Mouse (Mus musculus): Measurements from ENCODE around the gene Rbp3.

Rbp3 gene

GRCm38 (mm10) chr14:33953761-33954160 is at the start of gene Rbp3:
Gene Rbp3, plus strand, starts transcription at chr14:33954003.
- no peak for DNase-seq (ENCODE audit: low read depth in 2 of 2, low spot score in 2 of 2)

GRCm38 (mm10) chr14:33904851-33905250 is 49.0 kb upstream of the Rbp3 start:
- no peak for DNase-seq (ENCODE audit: low read depth in 2 of 2, low spot score in 2 of 2)

DNA sequence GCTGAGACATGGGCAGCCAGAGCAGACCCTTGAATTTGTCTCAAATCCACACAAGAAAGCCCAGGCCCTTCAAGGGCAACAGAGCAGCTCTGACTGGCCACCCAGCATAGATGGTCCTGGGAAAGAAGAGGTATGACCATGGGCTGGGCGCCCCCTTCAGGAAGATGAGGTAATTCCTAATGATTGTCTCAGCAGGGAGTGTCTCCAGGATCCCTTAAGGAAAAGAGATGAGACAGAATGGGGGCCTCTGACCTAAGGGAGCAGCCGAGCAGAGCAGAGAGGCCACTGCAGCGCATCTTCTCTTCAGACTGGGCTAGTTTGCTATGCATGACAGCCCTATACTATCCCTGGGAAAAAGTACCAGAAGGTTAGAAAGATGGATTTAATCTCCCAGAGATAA is 40.1 kb upstream of the Rbp3 start:
- no peak for DNase-seq (ENCODE audit: low read depth in 2 of 2, low spot score in 2 of 2)

DNA sequence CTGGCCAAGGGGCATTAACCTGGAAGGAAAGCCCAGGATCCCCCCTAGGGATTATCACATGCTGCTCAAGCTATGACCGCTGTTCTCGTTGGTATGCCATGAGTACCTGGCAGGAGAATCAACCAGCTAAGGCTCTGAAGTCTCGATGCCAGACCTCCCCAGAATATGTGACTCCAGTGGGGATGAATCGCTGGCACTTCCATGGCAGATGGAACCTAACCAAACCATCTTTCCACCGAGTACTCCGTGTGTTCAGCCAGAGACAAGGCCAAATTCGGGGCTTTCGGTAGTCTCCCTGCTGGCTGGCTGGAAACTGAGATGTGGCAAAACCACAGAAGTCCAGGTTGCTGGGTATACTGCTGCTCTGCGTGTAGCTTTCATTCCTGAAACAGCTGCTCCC is 39.6 kb upstream of the Rbp3 start:
- no peak for DNase-seq (ENCODE audit: low read depth in 2 of 2, low spot score in 2 of 2)

DNA sequence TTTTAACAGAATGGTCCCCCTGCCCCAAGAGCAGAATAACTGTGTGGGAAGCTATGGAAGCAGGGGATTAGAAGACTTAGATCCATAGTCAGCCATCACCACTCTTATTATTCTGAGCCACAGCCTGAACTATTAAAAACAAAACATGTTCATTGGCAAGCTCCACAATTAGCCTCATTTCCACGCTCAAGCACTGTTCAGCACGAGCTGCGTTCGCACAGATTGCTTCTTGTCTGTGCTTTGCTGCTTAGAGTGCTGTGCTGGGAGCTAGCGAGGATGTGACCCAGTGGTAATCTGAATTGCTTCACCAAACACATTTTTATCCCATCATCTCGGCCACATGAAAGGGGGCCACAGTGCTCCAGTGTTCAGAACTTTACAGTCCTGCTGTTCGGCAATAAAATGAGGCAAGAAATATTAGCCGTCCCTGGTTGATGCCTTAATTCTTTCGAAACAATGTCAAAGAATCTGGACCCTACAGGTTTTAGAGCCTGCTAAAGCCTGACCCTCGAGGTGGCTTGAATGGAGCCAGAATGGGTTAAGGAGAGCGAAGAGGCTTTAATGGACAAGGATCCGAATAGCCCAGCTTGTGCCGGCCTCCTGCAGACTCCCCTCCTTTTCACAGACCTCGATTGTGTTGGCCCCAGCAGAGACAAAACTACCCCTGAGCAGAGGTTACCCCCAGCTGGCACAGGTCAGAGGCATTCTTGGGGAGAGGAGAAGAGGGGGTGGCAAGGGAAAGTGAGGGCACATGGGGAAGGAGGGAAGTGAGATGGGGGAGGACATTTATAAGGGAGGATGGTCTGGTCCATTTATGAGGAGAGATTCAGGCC is 32.9 kb upstream of the Rbp3 start:
- no peak for DNase-seq (ENCODE audit: low read depth in 2 of 2, low spot score in 2 of 2)

DNA sequence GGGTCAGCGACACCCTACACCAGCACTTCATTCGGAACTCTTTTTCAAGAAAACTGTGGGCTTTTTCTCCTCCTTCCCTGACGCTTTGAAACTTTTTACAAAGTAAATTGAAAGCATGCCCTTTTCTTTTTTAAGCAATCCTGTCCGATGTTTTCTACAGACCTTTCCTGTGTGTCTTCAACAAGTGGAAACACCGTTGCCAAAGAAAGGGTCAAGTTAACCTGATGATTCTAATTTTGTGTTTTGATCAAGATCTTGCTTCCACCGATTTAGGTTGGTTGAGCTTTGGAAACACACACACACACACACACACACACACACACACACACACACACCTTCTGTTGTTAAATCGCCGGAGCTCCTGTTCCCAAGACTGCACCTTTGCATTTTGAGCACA is 31.0 kb upstream of the Rbp3 start:
- DNase-seq (ENCODE audit: low read depth in 2 of 2, low spot score in 2 of 2), result no peak

GRCm38 (mm10) chr14:33923168-33924070 is 30.4 kb upstream of the Rbp3 start, which contains the start of gene Gdf10:
Gene Gdf10, plus strand, starts transcription at chr14:33923587.
- DNase-seq (ENCODE audit: low read depth in 2 of 2, low spot score in 2 of 2), result no peak

DNA sequence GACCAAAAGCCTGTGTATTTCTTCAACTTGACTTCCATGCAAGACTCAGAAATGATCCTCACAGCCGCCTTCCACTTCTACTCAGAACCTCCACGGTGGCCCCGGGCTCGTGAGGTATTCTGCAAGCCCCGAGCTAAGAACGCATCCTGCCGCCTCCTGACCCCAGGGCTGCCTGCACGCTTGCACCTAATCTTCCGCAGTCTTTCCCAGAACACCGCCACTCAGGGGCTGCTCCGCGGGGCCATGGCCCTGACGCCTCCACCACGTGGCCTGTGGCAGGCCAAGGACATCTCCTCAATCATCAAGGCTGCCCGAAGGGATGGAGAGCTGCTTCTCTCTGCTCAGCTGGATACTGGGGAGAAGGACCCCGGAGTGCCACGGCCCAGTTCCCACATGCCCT is 21.9 kb upstream of the Rbp3 start:
- no peak for DNase-seq (ENCODE audit: low read depth in 2 of 2, low spot score in 2 of 2)

GRCm38 (mm10) chr14:33932935-33933703 is 20.7 kb upstream of the Rbp3 start:
- DNase-seq (ENCODE audit: low read depth in 2 of 2, low spot score in 2 of 2), result no peak

DNA sequence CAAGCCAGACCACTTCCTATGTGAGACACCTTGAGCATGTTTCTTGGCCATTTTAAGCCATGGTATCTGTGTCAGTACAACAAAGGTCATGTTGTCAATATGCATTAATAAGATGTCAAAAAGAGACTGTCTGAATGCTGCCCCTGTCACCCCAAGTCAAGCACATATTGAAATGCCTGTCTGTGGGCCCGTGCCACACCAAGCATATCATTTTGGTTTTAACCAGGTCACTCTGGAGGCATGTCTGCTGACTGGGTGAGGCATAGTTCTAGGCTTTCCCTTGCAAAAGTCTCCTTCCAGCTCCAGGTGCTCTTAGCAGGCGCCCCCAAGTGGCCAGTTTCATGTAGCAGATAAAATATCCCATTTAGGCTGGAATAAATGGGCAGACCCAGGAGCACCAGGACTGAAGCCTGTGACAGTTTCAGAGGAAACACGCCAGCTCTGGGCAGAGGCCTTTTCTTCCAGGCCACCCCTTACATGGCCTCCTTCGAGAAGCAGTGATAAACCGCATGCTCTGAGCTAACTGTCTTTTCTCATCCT is 20.0 kb upstream of the Rbp3 start:
- no peak for DNase-seq (ENCODE audit: low read depth in 2 of 2, low spot score in 2 of 2)

DNA sequence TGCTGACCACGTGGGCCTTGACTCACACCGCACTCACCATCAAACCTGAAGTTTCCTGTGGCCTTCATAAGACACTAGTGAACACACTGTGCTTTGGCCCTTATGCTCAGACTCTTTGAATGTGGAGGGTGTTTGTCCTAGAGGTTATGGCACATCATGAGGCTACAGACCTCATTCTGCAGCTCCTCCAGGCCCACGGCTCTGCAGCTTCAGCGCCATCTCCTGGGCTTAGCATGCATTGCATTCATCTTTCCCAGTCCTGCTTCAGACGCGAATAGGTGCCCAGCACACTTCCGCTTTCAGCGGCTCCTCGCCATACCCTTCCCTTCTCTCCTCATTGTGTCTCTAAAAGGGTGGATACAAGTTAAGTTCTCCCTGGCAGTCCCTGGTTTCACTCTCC is 14.7 kb upstream of the Rbp3 start:
- DNase-seq (ENCODE audit: low read depth in 2 of 2, low spot score in 2 of 2), result no peak

GRCm38 (mm10) chr14:33940739-33941138 is 13.1 kb upstream of the Rbp3 start, which contains the start of gene Gdf2:
Gene Gdf2, plus strand, starts transcription at chr14:33941039.
- no peak for DNase-seq (ENCODE audit: low read depth in 2 of 2, low spot score in 2 of 2)

- no peak for DNase-seq (ENCODE audit: low read depth in 2 of 2, low spot score in 2 of 2)
Observed at GRCm38 (mm10) chr14:33942222-33942621, 11.6 kb upstream of the Rbp3 start.

DNA sequence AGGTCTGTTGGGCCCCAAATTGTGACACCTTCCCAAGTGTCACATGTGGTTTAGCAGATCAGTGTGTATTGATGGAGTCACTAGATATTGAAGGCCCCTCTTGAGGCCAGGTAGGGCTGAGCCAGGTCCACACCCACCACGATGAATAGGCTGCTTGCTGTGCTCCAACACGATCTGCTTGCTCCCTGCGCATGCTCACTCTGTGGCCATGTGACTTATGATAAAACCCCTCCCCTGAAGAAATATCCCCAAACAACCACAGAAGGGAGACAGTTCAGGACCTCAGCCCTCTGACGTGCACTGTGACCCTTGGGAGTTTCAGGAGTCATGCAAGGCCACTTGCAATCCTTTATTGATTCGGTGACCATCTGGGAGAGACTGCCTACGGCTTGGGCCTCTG is 7.7 kb upstream of the Rbp3 start:
- no peak for DNase-seq (ENCODE audit: low read depth in 2 of 2, low spot score in 2 of 2)

- no peak for DNase-seq (ENCODE audit: low read depth in 2 of 2, low spot score in 2 of 2)
Observed at GRCm38 (mm10) chr14:33952233-33952981, 1.4 kb upstream of the Rbp3 start.

GRCm38 (mm10) chr14:33956055-33956454 is 2.3 kb downstream of the Rbp3 start:
- DNase-seq (ENCODE audit: low read depth in 2 of 2, low spot score in 2 of 2), result no peak

DNA sequence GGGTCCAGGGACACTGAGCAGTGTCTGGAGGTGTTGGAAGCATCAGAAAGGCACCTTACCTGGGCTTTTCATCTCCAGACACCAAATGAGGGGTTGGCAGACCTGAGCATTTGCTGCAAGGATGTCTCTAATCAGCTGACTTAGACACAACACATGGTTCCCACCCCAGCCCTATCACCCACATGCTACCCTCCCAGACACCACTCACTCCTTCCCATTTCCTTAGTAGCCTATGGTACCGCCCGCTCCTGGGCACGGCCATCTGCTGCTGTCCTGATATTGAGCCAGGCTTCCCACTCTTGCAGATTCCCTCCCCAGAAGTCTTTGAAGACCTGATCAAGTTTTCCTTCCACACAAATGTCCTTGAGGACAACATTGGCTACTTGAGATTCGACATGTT is 4.4 kb downstream of the Rbp3 start:
- DNase-seq (ENCODE audit: low read depth in 2 of 2, low spot score in 2 of 2), result no peak

DNA sequence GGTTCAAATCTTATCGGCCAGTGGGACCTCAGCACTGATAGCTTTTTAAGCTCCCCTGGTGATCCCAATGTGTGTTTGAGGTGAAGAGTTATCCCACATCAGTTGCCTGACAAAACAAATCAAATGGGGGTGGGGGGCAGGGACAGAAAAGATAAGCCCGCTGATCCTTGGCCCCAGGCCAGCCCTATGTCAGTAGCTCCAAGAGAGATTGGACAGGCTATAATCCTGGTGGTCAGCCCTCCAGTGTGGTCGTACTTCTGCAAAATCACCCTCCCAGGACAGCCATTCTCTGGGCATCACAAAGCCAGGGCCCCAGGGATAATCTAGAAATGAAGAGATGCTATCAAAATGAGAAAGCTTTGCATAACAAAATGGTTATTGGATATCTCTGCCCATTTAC is 5.0 kb downstream of the Rbp3 start:
- DNase-seq (ENCODE audit: low read depth in 2 of 2, low spot score in 2 of 2), result no peak

GRCm38 (mm10) chr14:33959341-33959740 is 5.5 kb downstream of the Rbp3 start:
- no peak for DNase-seq (ENCODE audit: low read depth in 2 of 2, low spot score in 2 of 2)

GRCm38 (mm10) chr14:33965675-33966074 is 11.9 kb downstream of the Rbp3 start:
- no peak for DNase-seq (ENCODE audit: low read depth in 2 of 2, low spot score in 2 of 2)

Data from CD8-positive naive resting alpha-beta T cell, adult 2 months (primary cell).